Mouse (Mus musculus) ES-Bruce4 (cell line): ENCODE measurements around the gene Slc44a2.

ENCODE experiments used
- CTCF ChIP-seq: IDR thresholded peaks from one replicate; pipeline ENCODE4 v1.8.1; 2011; ENCODE audit warnings: low read depth, low read length
- POLR2A ChIP-seq: IDR thresholded peaks from one replicate; pipeline ENCODE4 v1.8.1; 2011; ENCODE audit warnings: low read length; ENCODE audit not compliant: insufficient read depth

- TF ChIP-seq CTCF = no peak
- no peak for TF ChIP-seq POLR2A
Measured at GRCm38 (mm10) chr9:21290589-21290988, 29.9 kb upstream of the Slc44a2 start.
